Mouse (Mus musculus) hindbrain, embryonic 14.5 days (tissue): ENCODE data around the gene Noa1. TPM values are rescaled to one million over a fixed set of nuclear protein-coding genes. Genes with fewer than 3 reads are reported as not detected.

Experiments used
- ATAC-seq: fragments of 200-750 bp; cut with Nextera tagmentation; 2 replicates; pipeline ENCODE4 v1.8.0; 2017; ENCODE audit warnings: moderate number of reproducible peaks, mild to moderate bottlenecking, moderate TSS enrichment, moderate library complexity; ENCODE audit not compliant: low FRiP score
- DNase-seq: peaks from one replicate; pipeline ENCODE4 v3.0.0-alpha.2; 2015; ENCODE audit warnings: low spot score
- H3K27ac ChIP-seq: fragments of 300-500 bp; sonication (generic); 2 replicates; pipeline ENCODE4 v1.5.1; 2014; ENCODE audit warnings: mild to moderate bottlenecking, moderate library complexity
- H3K27me3 ChIP-seq: fragments of 300-500 bp; sonication (generic); 2 replicates; pipeline ENCODE4 v1.6.1; 2014; ENCODE audit warnings: mild to moderate bottlenecking, low read length, mixed read lengths; ENCODE audit not compliant: control insufficient read depth, insufficient read depth
- H3K36me3 ChIP-seq: fragments of 300-500 bp; sonication (generic); replicated peaks from 2 replicates; pipeline ENCODE4 v1.6.1; 2014; ENCODE audit not compliant: control insufficient read depth, insufficient read depth
- H3K4me1 ChIP-seq: fragments of 300-500 bp; sonication (generic); replicated peaks from 2 replicates; pipeline ENCODE4 v1.6.1; 2014; ENCODE audit warnings: antibody characterized with exemption, low read length, mixed read lengths; ENCODE audit not compliant: control insufficient read depth, insufficient read depth
- H3K4me2 ChIP-seq: fragments of 300-500 bp; sonication (generic); replicated peaks from 2 replicates; pipeline ENCODE4 v1.6.1; 2014; ENCODE audit warnings: mild to moderate bottlenecking, moderate library complexity
- H3K4me3 ChIP-seq: fragments of 300-500 bp; sonication (generic); replicated peaks from 2 replicates; pipeline ENCODE4 v1.5.1; 2014; ENCODE audit warnings: mild to moderate bottlenecking, low read length
- H3K9ac ChIP-seq: fragments of 300-500 bp; sonication (generic); 2 replicates; pipeline ENCODE4 v1.6.1; 2014
- H3K9me3 ChIP-seq: fragments of 300-500 bp; sonication (generic); 2 replicates; pipeline ENCODE4 v1.6.1; 2016; ENCODE audit warnings: low read length; ENCODE audit not compliant: control insufficient read depth
- WGBS: fragments of 180-500 bp; shearing (Covaris S2); extraction: QIAGEN DNeasy Blood & Tissue Kit; methylation state at CpG from one replicate; pipeline ENCODE4 v1.1.7; 2014; 5-methylcytosine and 5-hydroxymethylcytosine counted together
- polyA plus RNA-seq: library from polyadenylated mRNA; unstranded; fragments of >200 nt; fragmentation: Nextera tagmentation; extraction: Ambion mirVana; gene quantifications from 2 replicates; pipeline ENCODE4 v1.2.1, GENCODE M21; 2014

The Noa1 gene
- polyA plus RNA-seq, 1 experiment from 2014 or later: 32.1 TPM

DNA sequence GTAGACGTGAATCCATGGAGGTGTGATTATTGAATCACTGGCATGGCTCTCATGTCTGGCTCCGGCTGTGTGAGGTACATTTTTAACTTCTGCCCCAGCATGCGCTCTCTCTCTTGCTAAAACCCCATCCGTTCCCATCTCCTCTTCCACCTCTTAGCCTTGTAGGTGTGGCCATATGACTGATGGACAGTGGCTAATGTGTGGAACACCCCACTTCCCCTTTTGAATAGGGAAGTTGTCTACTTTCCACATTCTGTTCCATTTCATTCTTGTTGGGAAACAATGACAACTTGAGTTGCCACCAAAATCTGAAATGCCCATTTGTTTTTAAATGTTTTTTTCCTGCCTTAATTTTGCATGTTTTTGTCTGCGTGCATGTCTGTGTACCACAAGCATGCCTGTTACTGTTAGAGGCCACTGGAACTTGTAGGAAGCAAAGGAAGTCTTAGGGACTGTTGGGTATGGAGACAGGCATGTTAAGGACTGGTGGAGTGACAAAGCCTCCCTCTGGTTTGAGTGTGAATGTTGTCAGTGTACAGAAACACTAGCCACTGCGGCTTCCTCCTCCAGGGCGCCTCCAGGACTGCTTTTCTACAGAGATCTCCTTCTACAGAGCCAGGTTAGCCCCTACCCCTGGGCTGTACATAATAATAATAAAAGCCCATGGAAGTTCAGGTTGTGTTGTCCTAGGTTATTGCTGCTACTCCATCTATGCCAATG, 16.9 kb downstream of the Noa1 start:
- Histone ChIP-seq H3K27ac (no peak overlapping the region), H3K9ac (no peak overlapping the region), H3K4me3 (no peak overlapping the region), H3K4me1 (no peaks in the 10 kb centered on the region), H3K9me3 (no peaks in the 10 kb centered on the region), H3K4me2 (no peak overlapping the region), H3K27me3 (no peaks in the 10 kb centered on the region), H3K36me3 (peaks cover 90% of the 10 kb centered on the region)
- WGBS: 94% methylated on average over 7 of the region's 7 CpGs
- ATAC-seq (no peak), DNase-seq (no peak)

DNA sequence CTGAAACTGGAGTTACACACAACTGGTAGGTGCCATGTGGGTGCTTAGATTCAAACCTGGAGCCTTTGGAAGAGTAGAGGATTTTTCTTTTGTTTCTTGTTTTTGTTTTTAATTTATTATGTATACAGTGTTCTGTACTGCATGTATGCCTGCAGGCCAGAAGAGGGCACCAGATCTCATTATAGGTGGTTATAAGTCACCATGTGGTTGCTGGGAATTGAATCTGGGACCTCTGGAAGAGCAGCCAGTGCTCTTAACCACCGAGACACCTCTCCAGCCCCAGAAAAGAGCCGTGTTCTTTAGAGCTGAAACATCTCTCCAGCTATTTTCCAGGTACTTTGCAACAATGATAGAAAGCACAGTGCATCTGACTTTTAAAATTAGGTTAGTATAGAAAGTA, 19.3 kb downstream of the Noa1 start:
- no peak for ATAC-seq

DNA sequence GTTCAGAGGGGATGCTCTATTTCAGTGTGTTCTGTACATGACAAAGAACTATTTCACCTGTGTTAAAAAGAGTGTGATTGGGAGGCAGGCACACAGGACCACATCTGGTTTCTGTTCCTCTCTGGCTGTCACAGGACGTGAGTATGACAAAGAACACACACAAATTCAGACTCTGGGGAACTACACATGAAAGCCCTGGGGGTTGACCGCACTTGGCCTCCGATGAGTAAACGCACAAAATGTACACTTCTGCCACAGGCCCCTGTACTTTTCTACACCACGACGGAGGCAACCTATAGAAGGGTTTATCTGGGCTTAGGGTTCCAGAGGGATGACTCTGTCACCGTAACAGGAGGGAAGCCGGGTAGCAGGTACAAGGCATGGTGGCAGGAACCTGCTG, 20.2 kb downstream of the Noa1 start:
- no peaks in the 10 kb centered on the region for H3K27me3 ChIP-seq
- WGBS: 92% methylated on average over 8 of the region's 8 CpGs
- no peaks in the 10 kb centered on the region for H3K4me1 ChIP-seq
- DNase-seq (no peak), ATAC-seq (no peak)
- no peak overlapping the region for H3K4me3 ChIP-seq
- no peaks in the 10 kb centered on the region for H3K9me3 ChIP-seq
- H3K9ac ChIP-seq: no peak overlapping the region
- H3K27ac ChIP-seq: no peak overlapping the region
- H3K4me2 ChIP-seq: no peak overlapping the region
- H3K36me3 ChIP-seq: peaks cover 77% of the 10 kb centered on the region

More for the DNA sequence above, 19.3 kb downstream of the Noa1 start:
- no peak overlapping the region for H3K4me2 ChIP-seq
- 92% methylated on average over 2 of the region's 2 CpGs for WGBS
- no peak overlapping the region for H3K27ac ChIP-seq
- no peaks in the 10 kb centered on the region for H3K9me3 ChIP-seq
- no peak for DNase-seq
- no peaks in the 10 kb centered on the region for H3K27me3 ChIP-seq
- H3K36me3 ChIP-seq: peaks cover 80% of the 10 kb centered on the region
- H3K4me1 ChIP-seq: no peaks in the 10 kb centered on the region
- no peak overlapping the region for H3K4me3 ChIP-seq
- no peak overlapping the region for H3K9ac ChIP-seq

DNA sequence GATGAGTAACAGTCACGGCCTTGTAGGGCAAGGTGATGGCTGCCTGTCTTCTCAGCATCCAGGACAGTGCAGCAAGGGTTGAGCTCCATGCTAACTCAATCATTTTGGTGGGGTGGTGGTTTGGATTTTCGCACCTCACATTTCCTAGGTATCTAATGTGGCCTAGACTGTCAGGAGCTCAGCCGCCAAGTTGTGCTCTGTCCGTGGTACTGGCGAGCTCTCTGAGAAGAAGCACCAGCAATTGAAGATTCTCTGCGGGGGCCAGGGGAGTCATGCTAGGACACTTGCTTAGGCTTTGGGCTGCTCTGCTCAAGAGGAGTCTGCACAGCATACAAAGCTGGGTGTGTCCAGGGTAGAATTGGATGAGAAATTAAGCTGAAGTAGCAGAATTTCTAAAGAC, 22.0 kb downstream of the Noa1 start:
- no peak overlapping the region for H3K27ac ChIP-seq
- H3K27me3 ChIP-seq: no peaks in the 10 kb centered on the region
- H3K4me1 ChIP-seq: no peaks in the 10 kb centered on the region
- peaks cover 70% of the 10 kb centered on the region for H3K36me3 ChIP-seq
- H3K9me3 ChIP-seq: no peaks in the 10 kb centered on the region
- DNase-seq (no peak), ATAC-seq (no peak)
- no peak overlapping the region for H3K9ac ChIP-seq
- H3K4me3 ChIP-seq: no peak overlapping the region
- H3K4me2 ChIP-seq: no peak overlapping the region
- WGBS: 89% methylated on average over 6 of the region's 6 CpGs

DNA sequence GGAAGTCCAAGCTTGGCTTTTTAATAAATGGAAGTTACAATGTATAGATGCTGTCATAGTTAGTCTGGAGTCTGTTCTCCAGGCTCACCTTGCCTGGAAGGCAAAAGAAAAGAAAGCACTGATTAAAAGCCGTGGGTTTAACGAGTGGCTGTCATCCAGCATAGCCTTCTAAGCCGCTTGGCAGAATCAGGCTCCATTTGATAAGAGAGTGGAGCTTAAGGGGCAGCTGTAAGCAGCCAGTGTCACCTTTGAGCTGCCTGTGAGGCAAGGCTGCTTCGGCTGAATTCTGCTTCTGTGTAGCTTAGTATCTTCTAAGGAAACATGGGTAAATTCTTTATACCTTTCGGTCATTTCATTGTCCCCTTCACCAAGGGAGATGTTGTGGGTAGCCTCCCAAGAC, 23.0 kb downstream of the Noa1 start:
- H3K27me3 ChIP-seq: no peaks in the 10 kb centered on the region
- peaks cover 71% of the 10 kb centered on the region for H3K36me3 ChIP-seq
- no peak overlapping the region for H3K4me3 ChIP-seq
- no peak overlapping the region for H3K4me2 ChIP-seq
- no peak overlapping the region for H3K27ac ChIP-seq
- H3K4me1 ChIP-seq: no peaks in the 10 kb centered on the region
- DNase-seq: no peak
- no peaks in the 10 kb centered on the region for H3K9me3 ChIP-seq
- no peak for ATAC-seq
- 90% methylated on average over 5 of the region's 5 CpGs for WGBS
- no peak overlapping the region for H3K9ac ChIP-seq

DNA sequence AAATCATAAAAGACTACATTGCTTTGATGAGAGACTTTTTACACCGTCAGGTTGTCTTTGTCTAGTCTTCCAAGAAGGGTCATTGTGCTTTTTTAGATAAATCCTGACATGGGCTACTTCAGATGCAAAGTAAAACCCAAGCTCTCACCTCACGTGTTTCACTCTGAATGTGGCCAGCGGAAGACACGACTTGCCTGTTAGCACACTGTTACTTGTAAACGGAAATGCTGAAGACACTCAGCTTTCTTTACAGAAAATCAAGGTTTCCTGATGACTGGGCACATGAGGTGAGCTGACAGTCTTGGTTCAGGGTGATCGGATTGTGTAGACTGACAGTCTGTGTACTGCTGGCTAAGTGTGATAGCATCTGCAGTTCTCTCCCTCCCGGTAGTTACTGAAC, 24.2 kb downstream of the Noa1 start:
- ATAC-seq (no peak), DNase-seq (no peak)
- Histone ChIP-seq H3K9me3 (no peaks in the 10 kb centered on the region), H3K9ac (no peak overlapping the region), H3K36me3 (peaks cover 76% of the 10 kb centered on the region), H3K4me2 (no peak overlapping the region), H3K4me1 (no peaks in the 10 kb centered on the region), H3K27ac (no peak overlapping the region), H3K4me3 (no peak overlapping the region), H3K27me3 (no peaks in the 10 kb centered on the region)
- 83% methylated on average over 7 of the region's 7 CpGs for WGBS

DNA sequence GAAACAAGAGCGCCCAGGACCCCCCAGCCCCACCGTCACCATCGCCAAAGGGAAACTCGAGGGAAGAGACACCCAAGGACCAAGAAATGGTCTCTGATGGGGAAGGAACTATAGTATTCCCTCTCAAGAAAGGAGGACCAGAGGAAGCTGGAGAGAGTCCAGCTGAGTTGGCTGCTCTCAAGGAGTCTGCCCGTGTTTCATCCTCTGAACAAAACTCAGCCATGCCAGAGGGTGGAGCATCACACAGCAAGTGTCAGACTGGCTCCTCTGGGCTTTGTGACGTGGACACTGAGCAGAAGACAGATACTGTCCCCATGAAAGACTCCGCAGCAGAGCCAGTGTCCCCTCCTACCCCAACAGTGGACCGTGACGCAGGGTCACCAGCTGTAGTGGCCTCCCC, 27.6 kb downstream of the Noa1 start:
- H3K9ac ChIP-seq: no peak overlapping the region
- ATAC-seq: no peak
- no peak overlapping the region for H3K4me2 ChIP-seq
- H3K27me3 ChIP-seq: no peaks in the 10 kb centered on the region
- H3K4me3 ChIP-seq: no peak overlapping the region
- no peak overlapping the region for H3K27ac ChIP-seq
- peaks cover 55% of the 10 kb centered on the region for H3K36me3 ChIP-seq
- no peak for DNase-seq
- H3K4me1 ChIP-seq: no peaks in the 10 kb centered on the region
- H3K9me3 ChIP-seq: no peaks in the 10 kb centered on the region
- 88% methylated on average over 9 of the region's 9 CpGs for WGBS

DNA sequence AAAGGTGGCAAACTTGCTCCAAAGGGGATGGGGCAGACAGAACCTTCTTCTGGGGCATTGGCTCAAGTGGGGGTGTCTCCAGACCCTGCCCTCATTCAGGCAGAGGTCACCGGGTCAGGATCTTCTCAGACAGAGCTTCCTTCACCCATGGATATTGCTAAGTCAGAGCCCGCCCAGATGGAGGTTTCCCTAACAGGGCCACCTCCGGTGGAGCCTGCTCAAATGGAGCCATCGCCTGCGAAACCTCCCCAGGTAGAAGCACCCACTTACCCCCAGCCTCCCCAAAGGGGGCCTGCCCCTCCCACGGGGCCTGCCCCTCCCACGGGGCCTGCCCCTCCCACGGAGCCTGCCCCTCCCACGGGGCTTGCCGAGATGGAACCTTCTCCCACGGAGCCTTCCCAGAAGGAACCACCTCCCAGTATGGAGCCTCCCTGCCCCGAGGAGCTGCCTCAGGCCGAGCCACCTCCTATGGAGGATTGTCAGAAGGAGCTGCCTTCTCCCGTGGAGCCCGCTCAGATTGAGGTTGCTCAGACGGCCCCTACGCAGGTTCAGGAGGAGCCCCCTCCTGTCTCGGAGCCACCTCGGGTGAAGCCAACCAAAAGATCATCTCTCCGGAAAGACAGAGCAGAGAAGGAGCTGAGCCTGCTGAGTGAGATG, 28.2 kb downstream of the Noa1 start:
- Histone ChIP-seq H3K27ac (no peak overlapping the region), H3K9ac (no peak overlapping the region), H3K4me3 (no peak overlapping the region), H3K4me1 (no peaks in the 10 kb centered on the region), H3K9me3 (no peaks in the 10 kb centered on the region), H3K36me3 (peaks cover 56% of the 10 kb centered on the region), H3K4me2 (no peak overlapping the region), H3K27me3 (no peaks in the 10 kb centered on the region)
- DNase-seq (no peak), ATAC-seq (no peak)
- WGBS: 80% methylated on average over 20 of the region's 20 CpGs

DNA sequence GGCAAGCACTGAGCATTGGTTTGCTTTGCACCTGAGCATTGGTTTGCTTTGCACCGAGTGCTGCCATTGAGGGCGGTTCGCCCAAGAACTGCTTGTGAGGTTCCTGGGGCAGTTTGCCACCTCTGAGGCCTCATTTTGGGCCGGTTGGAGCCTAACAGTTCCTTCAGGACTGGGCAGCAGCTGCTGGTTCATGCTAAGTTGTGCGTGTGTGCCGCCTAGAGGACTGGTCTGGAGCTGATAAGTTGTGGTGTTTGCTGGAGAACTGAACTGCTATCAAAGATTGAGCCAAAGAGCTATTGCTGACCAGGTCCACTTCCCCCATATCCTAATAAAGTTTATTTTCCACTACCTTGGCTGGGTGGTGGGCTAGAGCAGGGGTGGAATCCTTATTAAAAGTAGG, 32.7 kb downstream of the Noa1 start:
- H3K4me1 ChIP-seq: no peaks in the 10 kb centered on the region
- H3K4me3 ChIP-seq: no peak overlapping the region
- H3K27me3 ChIP-seq: no peaks in the 10 kb centered on the region
- no peak overlapping the region for H3K9ac ChIP-seq
- peaks cover 40% of the 10 kb centered on the region for H3K36me3 ChIP-seq
- WGBS: 95% methylated on average over 6 of the region's 6 CpGs
- DNase-seq: no peak
- H3K4me2 ChIP-seq: no peak overlapping the region
- H3K9me3 ChIP-seq: no peaks in the 10 kb centered on the region
- no peak for ATAC-seq
- no peak overlapping the region for H3K27ac ChIP-seq
